Mouse (Mus musculus) small intestine, adult 2 months (tissue): ENCODE measurements around the gene Cnr2.

ENCODE experiments used
- CTCF ChIP-seq: fragments of 200-500 bp; IDR thresholded peaks from 2 replicates; pipeline ENCODE4 v1.5.1; 2012; ENCODE audit warnings: low read depth, mild to moderate bottlenecking, control low read depth, inconsistent platforms, low read length, moderate library complexity, mixed read lengths; ENCODE audit not compliant: insufficient replicate concordance, insufficient read length; ENCODE audit errors: extremely low read depth
- POLR2A ChIP-seq: fragments of 200-500 bp; IDR thresholded peaks from 2 replicates; pipeline ENCODE4 v1.6.1; 2012; ENCODE audit warnings: low read depth, mild to moderate bottlenecking, control low read depth, inconsistent platforms, low read length, moderate library complexity

DNA sequence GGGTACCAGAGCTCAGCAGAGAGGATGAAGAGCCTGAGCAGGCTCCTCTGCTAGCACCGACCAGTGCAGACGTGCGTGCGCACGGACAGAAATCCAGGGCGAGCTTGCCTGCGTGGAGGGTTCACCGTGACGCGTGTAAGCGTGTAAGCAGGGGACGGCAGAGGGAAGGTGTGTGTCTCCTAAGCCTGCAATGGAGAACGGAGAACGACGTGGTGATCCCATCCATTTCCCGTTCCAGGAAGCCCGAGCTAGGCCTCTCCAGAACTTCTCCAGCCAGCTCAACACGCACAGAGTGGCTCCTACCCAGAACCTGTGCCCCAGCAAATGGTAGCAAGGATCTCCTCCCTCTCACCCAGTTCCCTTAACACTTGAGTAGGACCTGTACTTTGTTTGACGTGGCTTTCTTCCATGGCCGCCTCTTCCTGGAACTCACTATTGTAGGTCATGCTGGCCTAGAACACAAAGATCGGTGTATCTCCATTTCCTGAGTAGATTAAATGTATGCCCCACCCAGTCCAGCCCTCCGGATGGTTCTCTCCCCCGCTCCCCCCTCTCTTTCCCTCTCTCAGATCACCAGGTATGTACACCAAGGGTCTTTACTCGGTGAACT lies 6.6 kb upstream of the Cnr2 start:
- TF ChIP-seq POLR2A: no peak
- no peak for TF ChIP-seq CTCF
